In genomic region chr3:95891211-95892065, GRCm38 (mm10) we compare ENCODE assay signal across 8 mouse cellular contexts. TPM values are rescaled to one million over a fixed set of nuclear protein-coding genes. Genes with fewer than 3 reads are reported as not detected.
DNase-seq lines count a peak whose midpoint lies in the region; ATAC-seq lines count a peak whose summit lies in the region.

Gene BC028528, minus strand, starts transcription at chr3:95892005.

- intact Hi-C loops in heart, postnatal 36 days (cut with DNase I) = no loop called here

- no peaks in the 10 kb centered on the region for H3K9me3 ChIP-seq in embryonic facial prominence, embryonic 13.5 days
- no peaks in the 10 kb centered on the region for H3K9me3 ChIP-seq in liver, embryonic 12.5 days (replicated peaks)

- H3K27me3 ChIP-seq in embryonic facial prominence, embryonic 13.5 days = no peaks in the 10 kb centered on the region
- H3K27me3 ChIP-seq in liver, embryonic 12.5 days (replicated peaks) = no peaks in the 10 kb centered on the region; the same call in 1 of the 2 replicates

- H3K4me2 ChIP-seq in embryonic facial prominence, embryonic 13.5 days = peak within 1 kb of the TSS; percentile 44
- H3K4me2 ChIP-seq in liver, embryonic 12.5 days = peak within 1 kb of the TSS; percentile 90

- H3K4me1 ChIP-seq in embryonic facial prominence, embryonic 13.5 days = peaks cover 31% of the 10 kb centered on the region
- H3K4me1 ChIP-seq in liver, embryonic 12.5 days = peaks cover 42% of the 10 kb centered on the region

- peak within 1 kb of the TSS; percentile 19 for H3K4me3 ChIP-seq in embryonic facial prominence, embryonic 13.5 days
- H3K4me3 ChIP-seq in liver, embryonic 12.5 days = peak within 1 kb of the TSS; percentile 36

- H3K36me3 ChIP-seq in embryonic facial prominence, embryonic 13.5 days = no peaks in the 10 kb centered on the region
- peaks cover 6% of the 10 kb centered on the region; the same call in 1 of the 2 replicates for H3K36me3 ChIP-seq in liver, embryonic 12.5 days

- H3K9ac ChIP-seq in embryonic facial prominence, embryonic 13.5 days = peak within 1 kb of the TSS; percentile 58
- peak within 1 kb of the TSS; percentile 48 for H3K9ac ChIP-seq in liver, embryonic 12.5 days

- no peak for ATAC-seq in embryonic facial prominence, embryonic 13.5 days (ENCODE audit: insufficient number of reproducible peaks, insufficient read depth, low FRiP score, low TSS enrichment, low read depth)
- no peak for ATAC-seq in liver, embryonic 12.5 days
- ATAC-seq in monocyte, adult 5-6 weeks (replicated peaks; ENCODE audit: insufficient number of reproducible peaks, low FRiP score, low TSS enrichment, poor library complexity, severe bottlenecking) = peak; percentile 52

- no peak for DNase-seq in thymus, postnatal 0 days (ENCODE audit: low spot score)
- no peak for DNase-seq in thymus, postnatal 36 days
- peak; percentile 41 to 56 for DNase-seq in heart, postnatal 36 days
- DNase-seq in layer of hippocampus, adult 8-10 months (ENCODE audit: low spot score in 2 of 2) = no peak
- no peak for DNase-seq in adipocyte (ENCODE audit: low spot score)

- peak within 1 kb of the TSS; percentile 81 for H3K27ac ChIP-seq in embryonic facial prominence, embryonic 13.5 days
- peak within 1 kb of the TSS; percentile 63 for H3K27ac ChIP-seq in liver, embryonic 12.5 days

- 26% methylated on average over 12 of the region's 12 CpGs for WGBS in embryonic facial prominence, embryonic 13.5 days
- WGBS in liver, embryonic 12.5 days (ENCODE audit: insufficient replicate concordance) = 17% methylated on average over 12 of the region's 12 CpGs

RNA-seq across cellular contexts. Expression of gene BC028528, which starts in this region (rescaled TPM):
- polyA plus RNA-seq in thymus, postnatal 0 days (2015; fragmentation: Nextera tagmentation; extraction: Ambion mirVana) = 15.9 and 17.7 TPM in 2 replicates
- 17.9 and 18.6 TPM in 2 replicates for polyA plus RNA-seq in embryonic facial prominence, embryonic 13.5 days (2015; fragmentation: Nextera tagmentation; extraction: Ambion mirVana)
- total RNA-seq in heart, postnatal 36 days (2021) = 10 to 100 TPM; 11.4 to 11.7 TPM
- 6.7 and 8.2 TPM in 2 replicates for polyA plus RNA-seq in liver, embryonic 12.5 days (2016; fragmentation: Nextera tagmentation; extraction: Ambion mirVana)
- total RNA-seq in monocyte, adult 5-6 weeks (2017) = 148 to 259 TPM (median 230 TPM) in 3 replicates
- total RNA-seq in layer of hippocampus, adult 8-10 months (2022) = 10 to 100 TPM in 1 of 4 experiments, 1 to 10 TPM in 3; 2.9 to 11.2 (median 5.9) TPM

Comparison
In these comparisons a context has a peak if more than half of its experiments do, and no peak if none do; other contexts are left out.
1. RNA of gene BC028528 (total RNA-seq): 148 to 259 TPM in monocyte, adult 5-6 weeks; 11.4 to 11.7 TPM in heart, postnatal 36 days and 2.9 to 11.2 TPM in layer of hippocampus, adult 8-10 months; every median in the first group is over 10 times any median in the second.
2. DNase-seq: peak in heart, postnatal 36 days (2 of 2); none in thymus, postnatal 0 days (single experiment), thymus, postnatal 36 days (0 of 2), layer of hippocampus, adult 8-10 months (0 of 2) and adipocyte (single experiment).